Mouse (Mus musculus) T-helper 1 cell (primary cell): Measurements from ENCODE around the gene Zfand3.

Experiments
- in situ Hi-C: fragments of 300-600 bp; cut with MboI, MseI; formaldehyde crosslinking; loops from one replicate; pipeline ENCODE4 v1.15.1; 2025; ENCODE audit warnings: high pct_unique_total_duplicates

Gene Zfand3

GRCm38 (mm10) chr17:29997726-29998125 lies 6.8 kb upstream of the Zfand3 start:
- in situ Hi-C loops: no loop called here

- in situ Hi-C loops: no loop called here
These were observed 5.8 kb upstream of the Zfand3 start for GRCm38 (mm10) chr17:29998566-29999295.

GRCm38 (mm10) chr17:30005103-30005443 lies 540 bp downstream of the Zfand3 start:
- in situ Hi-C loops: loop anchor here (10.0 kb wide), 1 partner anchor 1730 kb away; no protein-coding TSS in a partner anchor

- in situ Hi-C loops: loop anchor here (10.0 kb wide), 1 partner anchor 1731 kb away; no protein-coding TSS in a partner anchor
These were observed 963 bp downstream of the Zfand3 start for GRCm38 (mm10) chr17:30005451-30005941.

- in situ Hi-C loops: loop anchor here (10.0 kb wide), 1 partner anchor 1732 kb away; no protein-coding TSS in a partner anchor
These were observed 2.3 kb downstream of the Zfand3 start for GRCm38 (mm10) chr17:30006877-30007276.

- in situ Hi-C loops: loop anchor here (10.0 kb wide), 1 partner anchor 1733 kb away; no protein-coding TSS in a partner anchor
These were observed 3.4 kb downstream of the Zfand3 start for GRCm38 (mm10) chr17:30007883-30008282.

- in situ Hi-C loops: loop anchor here (10.0 kb wide), 1 partner anchor 1734 kb away; no protein-coding TSS in a partner anchor
These were observed 3.9 kb downstream of the Zfand3 start for GRCm38 (mm10) chr17:30008392-30008791.

GRCm38 (mm10) chr17:30014660-30015059 lies 10.1 kb downstream of the Zfand3 start:
- in situ Hi-C loops: no loop called here

- in situ Hi-C loops: no loop called here
These were observed 14.5 kb downstream of the Zfand3 start for GRCm38 (mm10) chr17:30018927-30019610.

- in situ Hi-C loops: loop anchor here (5.0 kb wide), 1 partner anchor 708 kb away; no protein-coding TSS in a partner anchor
These were observed 15.4 kb downstream of the Zfand3 start for GRCm38 (mm10) chr17:30019942-30020341.

GRCm38 (mm10) chr17:30024651-30025050 lies 20.1 kb downstream of the Zfand3 start:
- in situ Hi-C loops: loop anchor here (5.0 kb wide), 1 partner anchor 712 kb away; no protein-coding TSS in a partner anchor

GRCm38 (mm10) chr17:30026617-30027016 lies 22.1 kb downstream of the Zfand3 start:
- in situ Hi-C loops: no loop called here

GRCm38 (mm10) chr17:30027343-30028029 lies 23.0 kb downstream of the Zfand3 start:
- in situ Hi-C loops: no loop called here

GRCm38 (mm10) chr17:30029633-30030226 lies 25.2 kb downstream of the Zfand3 start:
- in situ Hi-C loops: no loop called here

- in situ Hi-C loops: no loop called here
These were observed 28.3 kb downstream of the Zfand3 start for GRCm38 (mm10) chr17:30032796-30033195.

GRCm38 (mm10) chr17:30033991-30034390 lies 29.5 kb downstream of the Zfand3 start:
- in situ Hi-C loops: no loop called here

GRCm38 (mm10) chr17:30035216-30036005 lies 30.9 kb downstream of the Zfand3 start:
- in situ Hi-C loops: no loop called here

GRCm38 (mm10) chr17:30043163-30043822 lies 38.8 kb downstream of the Zfand3 start:
- in situ Hi-C loops: no loop called here

- in situ Hi-C loops: no loop called here
These were observed 40.6 kb downstream of the Zfand3 start for GRCm38 (mm10) chr17:30045181-30045580.

GRCm38 (mm10) chr17:30046654-30047053 lies 42.1 kb downstream of the Zfand3 start:
- in situ Hi-C loops: no loop called here
